Mouse (Mus musculus): ENCODE data around the gene Gm45140. TPM values are rescaled to one million over a fixed set of nuclear protein-coding genes. Genes with fewer than 3 reads are reported as not detected.

Gene Gm45140
- polyA plus RNA-seq, 1 experiment: 7.3 TPM

- Histone ChIP-seq H3K4me1 (ENCODE audit: control insufficient read depth, insufficient read depth, low read length) (peaks cover 3% of the 10 kb centered on the region; the same call in 1 of the 2 replicates), H3K4me3 (replicated peaks; ENCODE audit: control insufficient read depth, low read depth, low read length) (peak within 1 kb of the TSS; percentile 95), H3K27ac (ENCODE audit: control insufficient read depth, insufficient read depth, low read depth, low read length, poor library complexity) (peak within 1 kb of the TSS; percentile 94)
- WGBS: under 1% methylated on average over 55 of the region's 55 CpGs
- TF ChIP-seq POLR2A (IDR thresholded peaks at IDR 0.05; ENCODE audit: borderline replicate concordance, control insufficient read depth, low read depth, low read length) (peak; percentile 91), CTCF (IDR thresholded peaks at IDR 0.05; ENCODE audit: control insufficient read depth, insufficient read depth, low read length) (no peak)
These were observed 15.5 kb upstream of the Gm45140 start, which contains the start of gene Cnbp for GRCm38 (mm10) chr6:87850900-87851614. Gene Cnbp (minus strand): TSS chr6:87851106.

GRCm38 (mm10) chr6:87850155-87850899, 14.7 kb upstream of the Gm45140 start:
- Histone ChIP-seq H3K4me1 (ENCODE audit: control insufficient read depth, insufficient read depth, low read length) (peaks cover 3% of the 10 kb centered on the region; the same call in 1 of the 2 replicates), H3K4me3 (replicated peaks; ENCODE audit: control insufficient read depth, low read depth, low read length) (peak overlapping the region; percentile 95), H3K27ac (ENCODE audit: control insufficient read depth, insufficient read depth, low read depth, low read length, poor library complexity) (peak overlapping the region; percentile 94)
- TF ChIP-seq POLR2A (IDR thresholded peaks at IDR 0.05; ENCODE audit: borderline replicate concordance, control insufficient read depth, low read depth, low read length) (no peak), CTCF (IDR thresholded peaks at IDR 0.05; ENCODE audit: control insufficient read depth, insufficient read depth, low read length) (no peak)
- under 1% methylated on average over 73 of the region's 73 CpGs for WGBS

GRCm38 (mm10) chr6:87849780-87850154, 14.2 kb upstream of the Gm45140 start:
- H3K27ac ChIP-seq (ENCODE audit: control insufficient read depth, insufficient read depth, low read depth, low read length, poor library complexity): no peak overlapping the region
- TF ChIP-seq POLR2A (IDR thresholded peaks at IDR 0.05; ENCODE audit: borderline replicate concordance, control insufficient read depth, low read depth, low read length) (no peak), CTCF (IDR thresholded peaks at IDR 0.05; ENCODE audit: control insufficient read depth, insufficient read depth, low read length) (no peak)
- peaks cover 3% of the 10 kb centered on the region; the same call in 1 of the 2 replicates for H3K4me1 ChIP-seq (ENCODE audit: control insufficient read depth, insufficient read depth, low read length)
- WGBS: 0% methylated on average over 8 of the region's 8 CpGs
- peak overlapping the region; percentile 95 for H3K4me3 ChIP-seq (replicated peaks; ENCODE audit: control insufficient read depth, low read depth, low read length)

- no peak overlapping the region for H3K4me3 ChIP-seq (replicated peaks; ENCODE audit: control insufficient read depth, low read depth, low read length)
- WGBS: 27% methylated on average over 1 of the region's 1 CpGs
- no peak overlapping the region for H3K27ac ChIP-seq (ENCODE audit: control insufficient read depth, insufficient read depth, low read depth, low read length, poor library complexity)
- TF ChIP-seq POLR2A (IDR thresholded peaks at IDR 0.05; ENCODE audit: borderline replicate concordance, control insufficient read depth, low read depth, low read length): no peak
- no peak for TF ChIP-seq CTCF (IDR thresholded peaks at IDR 0.05; ENCODE audit: control insufficient read depth, insufficient read depth, low read length)
- H3K4me1 ChIP-seq (ENCODE audit: control insufficient read depth, insufficient read depth, low read length): peaks cover 2% of the 10 kb centered on the region; the same call in 1 of the 2 replicates
These were observed 11.2 kb upstream of the Gm45140 start for GRCm38 (mm10) chr6:87846813-87847212.

- TF ChIP-seq POLR2A (IDR thresholded peaks at IDR 0.05; ENCODE audit: borderline replicate concordance, control insufficient read depth, low read depth, low read length): no peak
- TF ChIP-seq CTCF (IDR thresholded peaks at IDR 0.05; ENCODE audit: control insufficient read depth, insufficient read depth, low read length): no peak
- WGBS: 89% methylated on average over 13 of the region's 13 CpGs
These were observed 9.6 kb upstream of the Gm45140 start for GRCm38 (mm10) chr6:87845031-87845695.

GRCm38 (mm10) chr6:87842254-87842653, 6.7 kb upstream of the Gm45140 start:
- Histone ChIP-seq H3K4me1 (ENCODE audit: control insufficient read depth, insufficient read depth, low read length) (no peaks in the 10 kb centered on the region; the same call in 1 of the 2 replicates), H3K4me3 (replicated peaks; ENCODE audit: control insufficient read depth, low read depth, low read length) (no peak overlapping the region), H3K27ac (ENCODE audit: control insufficient read depth, insufficient read depth, low read depth, low read length, poor library complexity) (no peak overlapping the region)
- TF ChIP-seq CTCF (IDR thresholded peaks at IDR 0.05; ENCODE audit: control insufficient read depth, insufficient read depth, low read length) (no peak), POLR2A (IDR thresholded peaks at IDR 0.05; ENCODE audit: borderline replicate concordance, control insufficient read depth, low read depth, low read length) (no peak)
- WGBS: 24% methylated on average over 1 of the region's 1 CpGs

More at GRCm38 (mm10) chr6:87845031-87845695, 9.6 kb upstream of the Gm45140 start:
- no peak overlapping the region for H3K27ac ChIP-seq (ENCODE audit: control insufficient read depth, insufficient read depth, low read depth, low read length, poor library complexity)
- H3K4me1 ChIP-seq (ENCODE audit: control insufficient read depth, insufficient read depth, low read length): peaks cover 1% of the 10 kb centered on the region; the same call in 1 of the 2 replicates
- no peak overlapping the region for H3K4me3 ChIP-seq (replicated peaks; ENCODE audit: control insufficient read depth, low read depth, low read length)

GRCm38 (mm10) chr6:87841635-87842034, 6.0 kb upstream of the Gm45140 start:
- TF ChIP-seq CTCF (IDR thresholded peaks at IDR 0.05; ENCODE audit: control insufficient read depth, insufficient read depth, low read length): no peak
- no peak for TF ChIP-seq POLR2A (IDR thresholded peaks at IDR 0.05; ENCODE audit: borderline replicate concordance, control insufficient read depth, low read depth, low read length)
- WGBS: 75% methylated on average over 8 of the region's 8 CpGs
- H3K27ac ChIP-seq (ENCODE audit: control insufficient read depth, insufficient read depth, low read depth, low read length, poor library complexity): no peak overlapping the region
- no peak overlapping the region for H3K4me3 ChIP-seq (replicated peaks; ENCODE audit: control insufficient read depth, low read depth, low read length)
- H3K4me1 ChIP-seq (ENCODE audit: control insufficient read depth, insufficient read depth, low read length): no peaks in the 10 kb centered on the region; the same call in 1 of the 2 replicates
